Mouse (Mus musculus) left cerebral cortex, postnatal 25 days (tissue): ENCODE measurements around the gene Iqce. TPM values are rescaled to one million over a fixed set of nuclear protein-coding genes. Genes with fewer than 3 reads are reported as not detected.

Source experiments
- DNase-seq, 2 experiments: peaks; one replicate each; pipeline ENCODE4 v3.0.0; 2022; ENCODE audit warnings: low spot score in 2 of 2, mixed read lengths in 1 of 2
- intact Hi-C: fragments of 180-260 bp; cut with DNase I; formaldehyde crosslinking; loops from one replicate; pipeline ENCODE4 v1.15.1; 2025
- total RNA-seq, 2 experiments: library from RNA; stranded (reverse); gene quantifications; 2 replicates each; pipeline ENCODE4 v1.2.3; 2021

Gene Iqce
- total RNA-seq, 2 experiments from 2014 or later = 43.4 to 50.4 TPM

- intact Hi-C loops = no loop called here
- DNase-seq = no peak
Observed at GRCm38 (mm10) chr5:140622978-140623670, 79.1 kb downstream of the Iqce start.

- intact Hi-C loops = loop anchor here (2.0 kb wide), 1 partner anchor 19 kb away; no protein-coding TSS in a partner anchor
- DNase-seq = no peak
Observed at GRCm38 (mm10) chr5:140621517-140621916, 80.7 kb downstream of the Iqce start.

DNA sequence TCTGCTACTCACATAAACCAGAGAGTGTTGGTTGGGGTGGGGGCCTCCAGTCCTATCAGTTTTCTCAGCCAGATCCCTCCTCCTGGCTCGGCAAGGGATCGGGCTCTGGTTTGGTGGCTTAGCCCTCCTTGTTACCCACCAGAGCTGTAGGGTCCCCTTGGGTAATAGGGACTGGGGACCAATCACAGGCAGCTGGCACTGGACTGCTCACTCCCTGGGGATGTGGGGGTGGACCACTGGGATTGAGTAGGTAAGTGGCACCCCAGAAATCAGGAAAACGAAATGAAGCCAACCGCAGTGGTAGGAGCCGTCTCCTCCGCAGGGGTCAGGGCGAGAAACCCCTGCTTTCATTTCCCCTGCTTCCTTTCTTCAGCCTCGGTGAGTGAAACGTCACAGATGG, 81.1 kb downstream of the Iqce start:
- DNase-seq = no peak
- intact Hi-C loops = loop anchor here (2.0 kb wide), 1 partner anchor 20 kb away; no protein-coding TSS in a partner anchor

GRCm38 (mm10) chr5:140619895-140620736, 82.1 kb downstream of the Iqce start:
- intact Hi-C loops = loop anchor here (1.0 to 2.0 kb wide), 3 partner anchors 21 to 81 kb away; no protein-coding TSS in a partner anchor
- DNase-seq = no peak

DNA sequence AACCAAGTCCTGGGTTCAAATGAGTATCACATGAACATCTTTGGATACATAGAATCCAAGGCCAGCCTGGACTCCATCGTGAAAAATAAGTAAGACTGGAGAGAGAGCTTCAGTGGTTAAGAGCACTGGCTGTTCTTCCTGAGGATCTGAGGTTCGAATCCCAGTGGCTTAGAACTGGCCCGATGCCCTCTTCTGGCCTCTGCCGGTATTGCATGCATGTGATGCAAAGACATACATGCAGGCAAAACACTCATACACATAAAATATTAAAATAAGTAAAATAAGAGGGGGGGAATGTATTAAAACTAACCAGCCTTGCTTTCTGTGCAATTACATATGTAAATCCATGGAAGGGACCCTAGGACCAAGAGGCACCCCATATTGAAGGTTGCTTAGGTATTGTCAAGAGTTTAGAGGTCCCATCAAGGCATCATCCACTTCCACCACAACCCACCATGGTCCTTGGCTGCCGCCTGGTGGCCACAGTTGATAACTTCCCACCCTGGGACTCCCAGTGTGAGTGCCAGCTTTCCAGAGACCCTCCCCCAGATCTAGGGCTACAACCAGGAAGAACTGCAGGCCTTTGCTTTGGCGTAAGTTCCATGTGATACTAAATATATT, 82.9 kb downstream of the Iqce start:
- DNase-seq = peak; percentile 74 to 77
- intact Hi-C loops = loop anchor here (1.0 kb wide), 2 partner anchors 51 to 80 kb away; no protein-coding TSS in a partner anchor

- intact Hi-C loops = no loop called here
- DNase-seq = peak in 1 of 2 experiments; percentile 46
Observed at GRCm38 (mm10) chr5:140617714-140618113, 84.5 kb downstream of the Iqce start.

DNA sequence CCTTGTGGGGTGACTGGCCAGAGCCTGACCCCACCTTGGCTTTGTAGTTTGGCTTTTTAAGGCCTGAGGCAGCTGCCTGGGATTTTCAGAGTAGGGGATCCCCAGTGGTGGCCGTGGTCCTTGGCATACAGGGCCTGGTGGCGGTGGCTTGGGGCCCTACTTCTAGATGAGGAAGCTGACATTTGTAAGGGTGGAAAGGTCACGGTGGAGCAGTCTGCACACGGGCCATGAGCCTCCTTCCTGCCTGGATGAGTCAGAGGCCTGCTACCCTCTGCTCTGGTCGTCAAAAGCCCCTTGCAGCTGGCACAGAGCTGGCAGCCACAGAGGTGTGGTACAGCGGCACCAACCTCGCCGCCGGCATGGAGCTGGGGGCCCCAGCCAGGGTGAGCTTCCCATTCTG, 85.5 kb downstream of the Iqce start:
- DNase-seq = no peak
- intact Hi-C loops = no loop called here

GRCm38 (mm10) chr5:140616110-140616503, 86.1 kb downstream of the Iqce start:
- no peak for DNase-seq
- intact Hi-C loops = no loop called here

DNA sequence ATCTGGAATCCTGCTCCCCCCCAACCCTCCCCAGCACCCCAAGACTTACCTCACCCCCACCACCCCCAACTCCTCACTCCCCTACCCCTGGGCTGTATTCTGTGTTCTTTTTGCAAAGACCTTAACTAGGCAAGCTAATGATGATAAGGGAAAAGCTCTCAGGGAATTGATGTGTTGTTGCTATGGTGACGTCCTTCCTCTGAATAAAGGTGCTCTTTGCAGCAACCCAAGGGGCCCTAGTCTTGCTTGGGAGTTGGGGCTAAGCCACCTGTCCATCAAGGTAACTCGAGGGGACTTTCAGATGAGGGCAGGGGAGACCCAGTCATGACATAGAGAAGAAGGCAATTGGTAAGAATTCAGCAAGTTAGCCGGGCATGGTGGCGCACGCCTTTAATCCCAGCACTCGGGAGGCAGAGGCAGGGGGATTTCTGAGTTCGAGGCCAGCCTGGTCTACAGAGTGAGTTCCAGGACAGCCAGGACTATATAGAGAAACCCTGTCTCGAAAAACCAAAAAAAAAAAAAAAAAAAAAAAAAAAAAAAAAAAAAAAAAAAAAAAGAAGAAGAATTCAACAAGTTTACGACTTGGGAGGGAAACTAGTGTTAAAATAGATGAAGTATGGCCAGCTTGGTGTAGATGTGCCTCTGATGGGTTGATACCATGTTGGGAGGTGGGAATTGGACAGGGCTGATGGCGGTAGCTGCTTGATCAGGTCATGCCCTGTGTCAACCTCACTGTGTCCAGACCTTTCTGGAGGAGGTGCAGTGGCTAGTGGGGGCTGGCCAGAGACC, 86.7 kb downstream of the Iqce start:
- DNase-seq = no peak
- intact Hi-C loops = no loop called here

- intact Hi-C loops = no loop called here
- no peak for DNase-seq
Observed at GRCm38 (mm10) chr5:140614837-140615236, 87.3 kb downstream of the Iqce start.

GRCm38 (mm10) chr5:140614141-140614540, 88.0 kb downstream of the Iqce start:
- DNase-seq = no peak
- intact Hi-C loops = no loop called here

- intact Hi-C loops = no loop called here
- DNase-seq = no peak
Observed at GRCm38 (mm10) chr5:140612191-140612590, 90.0 kb downstream of the Iqce start.

Other genes starting within 250 kb of the Iqce start
- 10 to 100 TPM; 17.0 to 17.3 TPM for gene Chst12, start 196.8 kb downstream of the Iqce start, total RNA-seq
- gene Grifin, start 137.3 kb downstream of the Iqce start, total RNA-seq = not detected
- gene Lfng, start 95.1 kb downstream of the Iqce start, total RNA-seq = 10 to 100 TPM; 19.3 to 21.1 TPM
- gene Ttyh3, start 53.3 kb downstream of the Iqce start, total RNA-seq = 100 to 1,000 TPM; 272 to 289 TPM
- 10 to 100 TPM; 20.5 to 22.4 TPM for gene Brat1, start 2.6 kb upstream of the Iqce start, total RNA-seq
- gene Amz1, start 21.7 kb upstream of the Iqce start, total RNA-seq = 10 to 100 TPM; 16.0 to 18.0 TPM
- gene Gna12, start 128.1 kb upstream of the Iqce start, total RNA-seq = 10 to 100 TPM; 72.1 to 76.6 TPM